Mouse (Mus musculus): ENCODE measurements around the gene Hist1h2bg. TPM values are rescaled to one million over a fixed set of nuclear protein-coding genes. Genes with fewer than 3 reads are reported as not detected.
"Not testable (repeated sequence)": the region's sequence is repeated elsewhere in the genome, so short reads cannot be mapped to it uniquely, and the experiment has no call there.

The Hist1h2bg gene
- total RNA-seq, 2 experiments from 2014 or later: 15.3 to 21.1 TPM

GRCm38 (mm10) chr13:23560699-23561098 is 10.5 kb upstream of the Hist1h2bg start:
- DNase-seq; intact Hi-C loops (cut with DNase I): not testable (repeated sequence)

- DNase-seq; intact Hi-C loops (cut with DNase I): not testable (repeated sequence)
These were observed 9.7 kb upstream of the Hist1h2bg start for GRCm38 (mm10) chr13:23561531-23561882.

- intact Hi-C loops (cut with DNase I): not testable (repeated sequence)
These were observed 9.1 kb upstream of the Hist1h2bg start, which contains the start of gene Hist1h3e for GRCm38 (mm10) chr13:23561883-23562659. TSS of gene Hist1h3e (minus strand) at chr13:23562369.

GRCm38 (mm10) chr13:23562699-23563462 is 8.3 kb upstream of the Hist1h2bg start:
- DNase-seq: no peak
- intact Hi-C loops (cut with DNase I): no loop called here

More at GRCm38 (mm10) chr13:23561883-23562659, 9.1 kb upstream of the Hist1h2bg start, which contains the start of gene Hist1h3e:
- peak; percentile 83 to 88 for DNase-seq

GRCm38 (mm10) chr13:23564482-23564881 is 6.7 kb upstream of the Hist1h2bg start:
- intact Hi-C loops (cut with DNase I): no loop called here
- no peak for DNase-seq

GRCm38 (mm10) chr13:23570261-23571021 is 755 bp upstream of the Hist1h2bg start:
- intact Hi-C loops (cut with DNase I); DNase-seq: not testable (repeated sequence)

- intact Hi-C loops (cut with DNase I); DNase-seq: not testable (repeated sequence)
These were observed 465 bp downstream of the Hist1h2bg start for GRCm38 (mm10) chr13:23571504-23572217.

- DNase-seq: no peak
- intact Hi-C loops (cut with DNase I): no loop called here
These were observed 1.2 kb downstream of the Hist1h2bg start for GRCm38 (mm10) chr13:23572218-23573033.

- DNase-seq; intact Hi-C loops (cut with DNase I): not testable (repeated sequence)
These were observed 2.1 kb downstream of the Hist1h2bg start for GRCm38 (mm10) chr13:23573034-23573897.

GRCm38 (mm10) chr13:23573898-23574524 is 2.8 kb downstream of the Hist1h2bg start, which contains the start of the genes Hist1h2bf and Hist1h2ad:
TSS of gene Hist1h2bf (minus strand) at chr13:23574196.
TSS of gene Hist1h2ad (plus strand) at chr13:23574381.
- DNase-seq: peak; percentile 68 to 71
- intact Hi-C loops (cut with DNase I): not testable (repeated sequence)

GRCm38 (mm10) chr13:23574546-23575170 is 3.5 kb downstream of the Hist1h2bg start:
- intact Hi-C loops (cut with DNase I); DNase-seq: not testable (repeated sequence)

GRCm38 (mm10) chr13:23575271-23575851 is 4.2 kb downstream of the Hist1h2bg start, which contains the start of gene Hist1h3d:
TSS of gene Hist1h3d (plus strand) at chr13:23575763.
- intact Hi-C loops (cut with DNase I): no loop called here
- no peak for DNase-seq

GRCm38 (mm10) chr13:23575864-23576313 is 4.7 kb downstream of the Hist1h2bg start:
- DNase-seq; intact Hi-C loops (cut with DNase I): not testable (repeated sequence)

- no peak for DNase-seq
- intact Hi-C loops (cut with DNase I): no loop called here
These were observed 5.2 kb downstream of the Hist1h2bg start for GRCm38 (mm10) chr13:23576351-23576881.

GRCm38 (mm10) chr13:23576906-23577639 is 5.9 kb downstream of the Hist1h2bg start:
- intact Hi-C loops (cut with DNase I): no loop called here
- DNase-seq: no peak

GRCm38 (mm10) chr13:23577835-23578234 is 6.6 kb downstream of the Hist1h2bg start:
- no peak for DNase-seq
- intact Hi-C loops (cut with DNase I): no loop called here
